Mouse (Mus musculus): ENCODE data around the gene Trappc1. TPM values are rescaled to one million over a fixed set of nuclear protein-coding genes. Genes with fewer than 3 reads are reported as not detected.
A peak's percentile ranks its signal among the peaks of the same experiment; 100 is the strongest.

Trappc1 gene
- total and polyA plus RNA-seq, 3 experiments: 10.1 to 139 (median 127) TPM

DNA sequence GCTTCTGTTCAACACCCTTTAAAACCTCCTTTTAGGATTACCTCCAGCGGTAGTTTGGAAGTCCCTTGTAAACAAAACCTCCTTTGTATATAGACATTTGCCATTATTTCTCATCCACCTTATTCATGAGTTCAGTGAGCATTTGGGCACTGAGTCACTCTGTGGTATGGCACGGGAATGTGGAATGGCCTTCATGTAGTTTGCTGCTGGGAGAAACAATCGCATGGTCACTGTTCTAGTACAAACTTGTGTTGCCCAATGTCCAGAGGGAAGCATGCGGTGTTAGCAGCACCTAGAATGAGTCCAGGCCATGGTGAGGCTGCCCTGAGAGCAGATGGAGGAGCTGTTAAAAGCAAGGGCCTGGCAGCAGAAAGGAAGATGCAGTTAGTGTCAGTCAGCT lies 11.0 kb downstream of the Trappc1 start:
- H3K9me3 ChIP-seq (replicated peaks): 0 out of 2 replicates have a peak, but pooled peaks cover 3% of the 10 kb centered on the region
- DNase-seq (ENCODE audit: low spot score) (no peak), ATAC-seq (ENCODE audit: extremely low read depth, insufficient number of reproducible peaks, low FRiP score, poor library complexity, severe bottlenecking) (no peak)
- H3K36me3 ChIP-seq (replicated peaks): peaks cover 3% of the 10 kb centered on the region
- H3K27me3 ChIP-seq (ENCODE audit: insufficient read depth, low read length): peaks cover 23% of the 10 kb centered on the region
- H3K4me3 ChIP-seq (ENCODE audit: low read depth, low read length): no peak overlapping the region
- no peak for TF ChIP-seq GATA2 (IDR thresholded peaks at IDR 0.05; ENCODE audit: borderline replicate concordance, low read depth, low read length)
- no peak for TF ChIP-seq TAL1 (conservative IDR thresholded peaks at IDR 0.05; ENCODE audit: low read depth, low read length)
- TF ChIP-seq POLR2AphosphoS5 (IDR thresholded peaks at IDR 0.05; ENCODE audit: insufficient replicate concordance, low read depth, low read length): no peak
- no peak for TF ChIP-seq CTCF (IDR thresholded peaks at IDR 0.05; ENCODE audit: low read depth, low read length)
- no peak for TF ChIP-seq GATA1 (IDR thresholded peaks at IDR 0.05; ENCODE audit: borderline replicate concordance, low read length)
- H3K4me1 ChIP-seq (ENCODE audit: insufficient read depth, low read depth, low read length): peaks cover 22% of the 10 kb centered on the region

DNA sequence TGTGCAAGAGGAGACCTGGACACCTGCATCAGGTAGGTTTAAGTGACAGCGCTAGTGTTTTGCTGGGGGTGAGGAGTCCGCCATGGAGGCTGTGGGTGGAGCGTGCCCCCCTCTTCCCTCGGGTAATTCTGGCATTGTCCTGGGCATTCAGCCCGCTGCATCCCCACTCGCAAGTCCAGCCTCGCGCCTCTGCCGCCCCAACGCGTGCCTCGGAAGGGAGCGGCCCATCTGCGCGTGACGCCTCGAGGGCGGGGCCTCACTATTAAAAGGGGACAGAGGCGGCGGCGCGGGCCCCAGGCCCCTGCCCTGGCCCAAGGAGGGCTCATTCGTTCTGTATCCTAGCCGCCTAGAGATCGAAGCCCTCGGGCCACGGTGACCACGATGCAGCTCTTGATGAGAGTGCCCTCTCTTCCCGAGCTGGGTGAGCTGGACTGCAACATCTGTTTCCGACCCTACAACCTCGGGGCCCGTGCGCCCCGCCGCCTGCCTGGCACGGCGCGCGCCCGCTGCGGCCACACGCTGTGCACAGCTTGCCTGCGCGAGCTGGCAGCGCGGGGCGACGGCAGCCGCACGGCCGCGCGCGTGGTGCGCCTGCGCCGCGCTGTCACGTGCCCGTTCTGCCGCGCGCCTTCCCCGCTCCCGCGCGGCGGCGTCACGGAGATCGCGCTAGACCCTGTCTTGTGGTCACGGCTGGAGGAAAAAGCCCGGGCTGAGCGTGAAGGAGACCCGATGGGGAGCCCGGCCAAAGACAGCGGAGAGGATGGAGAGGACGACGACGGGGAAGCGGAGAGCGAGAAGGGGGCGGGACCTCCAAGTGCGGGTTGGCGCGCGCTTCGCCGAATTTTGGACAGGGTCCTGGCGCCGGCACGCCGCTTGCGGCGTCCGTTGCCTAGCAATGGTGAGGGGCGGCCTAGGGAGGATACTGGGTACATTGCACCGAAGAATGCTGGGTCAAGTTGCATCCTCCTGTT lies 16.7 kb downstream of the Trappc1 start, which contains the start of gene Rnf227:
TSS of gene Rnf227 (plus strand) at position 301 of the 971 bp plus-strand sequence.
- peak within 1 kb of the TSS; percentile 23; the same call in 1 of the 2 replicates for H3K4me3 ChIP-seq (ENCODE audit: low read depth, low read length)
- peaks cover 3% of the 10 kb centered on the region; the same call in 1 of the 2 replicates for H3K4me1 ChIP-seq (ENCODE audit: insufficient read depth, low read depth, low read length)
- TF ChIP-seq GATA2 (IDR thresholded peaks at IDR 0.05; ENCODE audit: borderline replicate concordance, low read depth, low read length): no peak
- no peak for TF ChIP-seq TAL1 (conservative IDR thresholded peaks at IDR 0.05; ENCODE audit: low read depth, low read length)
- no peak for TF ChIP-seq GATA1 (IDR thresholded peaks at IDR 0.05; ENCODE audit: borderline replicate concordance, low read length)
- TF ChIP-seq POLR2AphosphoS5 (IDR thresholded peaks at IDR 0.05; ENCODE audit: insufficient replicate concordance, low read depth, low read length): no peak
- no peak for TF ChIP-seq CTCF (IDR thresholded peaks at IDR 0.05; ENCODE audit: low read depth, low read length)
- H3K9me3 ChIP-seq (replicated peaks): peaks cover 15% of the 10 kb centered on the region
- no peaks in the 10 kb centered on the region for H3K27me3 ChIP-seq (ENCODE audit: insufficient read depth, low read length)
- no peak for DNase-seq (ENCODE audit: low spot score)
- peaks cover 44% of the 10 kb centered on the region for H3K36me3 ChIP-seq (replicated peaks)
- no peak for ATAC-seq (ENCODE audit: extremely low read depth, insufficient number of reproducible peaks, low FRiP score, poor library complexity, severe bottlenecking)

DNA sequence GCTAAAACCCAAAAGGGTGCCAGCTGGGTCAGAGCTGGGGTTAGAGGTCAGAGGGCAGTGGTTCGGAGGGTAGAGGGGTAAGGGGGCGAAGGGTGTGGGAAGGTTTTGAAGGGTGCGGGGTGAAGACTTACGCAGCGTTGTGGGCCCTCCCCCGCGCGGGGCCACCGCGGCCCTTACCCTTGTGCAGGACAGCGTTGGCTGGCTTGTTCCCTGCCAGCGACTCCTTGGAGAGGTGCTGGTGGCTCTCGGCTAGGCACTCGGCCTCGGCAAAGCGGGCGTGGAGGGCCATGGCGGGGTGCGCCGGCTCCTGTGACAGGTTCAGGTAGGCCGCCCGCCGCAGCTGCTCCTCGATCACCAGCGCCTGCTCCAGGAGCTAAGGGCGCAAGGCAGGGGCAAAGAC lies 22.7 kb downstream of the Trappc1 start:
- Histone ChIP-seq H3K27me3 (ENCODE audit: insufficient read depth, low read length) (no peaks in the 10 kb centered on the region), H3K36me3 (replicated peaks) (peaks cover 88% of the 10 kb centered on the region), H3K9me3 (replicated peaks) (no peaks in the 10 kb centered on the region), H3K4me3 (ENCODE audit: low read depth, low read length) (no peak overlapping the region), H3K4me1 (ENCODE audit: insufficient read depth, low read depth, low read length) (no peaks in the 10 kb centered on the region)
- DNase-seq (ENCODE audit: low spot score) (no peak), ATAC-seq (ENCODE audit: extremely low read depth, insufficient number of reproducible peaks, low FRiP score, poor library complexity, severe bottlenecking) (no peak)
- TF ChIP-seq GATA2 (IDR thresholded peaks at IDR 0.05; ENCODE audit: borderline replicate concordance, low read depth, low read length): no peak
- no peak for TF ChIP-seq CTCF (IDR thresholded peaks at IDR 0.05; ENCODE audit: low read depth, low read length)
- TF ChIP-seq POLR2AphosphoS5 (IDR thresholded peaks at IDR 0.05; ENCODE audit: insufficient replicate concordance, low read depth, low read length): no peak
- TF ChIP-seq GATA1 (IDR thresholded peaks at IDR 0.05; ENCODE audit: borderline replicate concordance, low read length): no peak
- TF ChIP-seq TAL1 (conservative IDR thresholded peaks at IDR 0.05; ENCODE audit: low read depth, low read length): no peak

DNA sequence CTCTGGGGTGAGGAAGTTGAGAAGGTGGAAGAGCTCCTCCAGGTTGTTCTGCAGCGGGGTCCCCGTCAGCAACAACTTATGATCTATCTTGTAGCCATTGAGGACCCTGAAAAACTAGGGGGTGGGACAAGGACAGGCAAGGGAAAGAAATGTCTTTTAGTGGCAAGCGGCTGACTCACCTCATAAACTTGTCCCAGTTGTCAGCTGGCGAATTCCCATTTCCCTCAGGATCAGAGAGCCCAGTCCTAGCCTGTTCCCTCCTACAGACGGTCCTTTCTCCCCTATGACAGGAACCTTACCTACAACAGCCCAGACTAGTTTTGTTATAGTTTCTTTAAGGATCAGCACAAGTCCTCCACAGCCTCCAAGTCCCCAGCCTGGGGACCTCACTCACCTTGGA lies 32.8 kb downstream of the Trappc1 start:
- H3K4me1 ChIP-seq (ENCODE audit: insufficient read depth, low read depth, low read length): peaks cover 3% of the 10 kb centered on the region; the same call in 1 of the 2 replicates
- ATAC-seq (ENCODE audit: extremely low read depth, insufficient number of reproducible peaks, low FRiP score, poor library complexity, severe bottlenecking): no peak
- no peaks in the 10 kb centered on the region for H3K27me3 ChIP-seq (ENCODE audit: insufficient read depth, low read length)
- no peaks in the 10 kb centered on the region for H3K9me3 ChIP-seq (replicated peaks)
- H3K36me3 ChIP-seq (replicated peaks): peaks cover 100% of the 10 kb centered on the region
- no peak for DNase-seq (ENCODE audit: low spot score)
- no peak for TF ChIP-seq CTCF (IDR thresholded peaks at IDR 0.05; ENCODE audit: low read depth, low read length)
- no peak for TF ChIP-seq POLR2AphosphoS5 (IDR thresholded peaks at IDR 0.05; ENCODE audit: insufficient replicate concordance, low read depth, low read length)
- TF ChIP-seq TAL1 (conservative IDR thresholded peaks at IDR 0.05; ENCODE audit: low read depth, low read length): no peak
- TF ChIP-seq GATA1 (IDR thresholded peaks at IDR 0.05; ENCODE audit: borderline replicate concordance, low read length): no peak
- H3K4me3 ChIP-seq (ENCODE audit: low read depth, low read length): no peak overlapping the region

DNA sequence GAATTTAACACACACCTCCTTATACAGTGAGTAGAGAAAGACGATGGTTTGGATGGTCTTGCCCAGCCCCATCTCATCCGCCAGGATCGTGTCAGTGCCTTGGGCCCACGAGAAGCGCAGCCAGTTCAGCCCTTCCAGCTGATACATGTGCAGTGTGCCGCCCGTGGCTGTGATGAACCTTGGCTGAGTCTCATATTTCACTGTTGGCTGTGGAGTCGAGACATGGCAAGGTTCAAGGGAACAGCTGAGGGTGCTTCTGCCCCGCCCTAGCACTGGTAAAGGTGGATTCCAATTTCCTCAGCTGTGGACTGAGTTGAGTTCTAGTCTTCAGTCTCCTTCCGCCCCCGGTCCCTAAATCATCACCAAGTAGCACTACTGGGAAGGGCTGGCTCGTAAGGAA lies 33.9 kb downstream of the Trappc1 start:
- Histone ChIP-seq H3K4me1 (ENCODE audit: insufficient read depth, low read depth, low read length) (peaks cover 3% of the 10 kb centered on the region; the same call in 1 of the 2 replicates), H3K9me3 (replicated peaks) (no peaks in the 10 kb centered on the region), H3K27me3 (ENCODE audit: insufficient read depth, low read length) (no peaks in the 10 kb centered on the region), H3K4me3 (ENCODE audit: low read depth, low read length) (no peak overlapping the region), H3K36me3 (replicated peaks) (peaks cover 100% of the 10 kb centered on the region)
- ATAC-seq (ENCODE audit: extremely low read depth, insufficient number of reproducible peaks, low FRiP score, poor library complexity, severe bottlenecking): no peak
- TF ChIP-seq POLR2AphosphoS5 (IDR thresholded peaks at IDR 0.05; ENCODE audit: insufficient replicate concordance, low read depth, low read length) (no peak), GATA1 (IDR thresholded peaks at IDR 0.05; ENCODE audit: borderline replicate concordance, low read length) (no peak), CTCF (IDR thresholded peaks at IDR 0.05; ENCODE audit: low read depth, low read length) (no peak), TAL1 (conservative IDR thresholded peaks at IDR 0.05; ENCODE audit: low read depth, low read length) (no peak), GATA2 (IDR thresholded peaks at IDR 0.05; ENCODE audit: borderline replicate concordance, low read depth, low read length) (no peak)
- DNase-seq (ENCODE audit: low spot score): no peak

DNA sequence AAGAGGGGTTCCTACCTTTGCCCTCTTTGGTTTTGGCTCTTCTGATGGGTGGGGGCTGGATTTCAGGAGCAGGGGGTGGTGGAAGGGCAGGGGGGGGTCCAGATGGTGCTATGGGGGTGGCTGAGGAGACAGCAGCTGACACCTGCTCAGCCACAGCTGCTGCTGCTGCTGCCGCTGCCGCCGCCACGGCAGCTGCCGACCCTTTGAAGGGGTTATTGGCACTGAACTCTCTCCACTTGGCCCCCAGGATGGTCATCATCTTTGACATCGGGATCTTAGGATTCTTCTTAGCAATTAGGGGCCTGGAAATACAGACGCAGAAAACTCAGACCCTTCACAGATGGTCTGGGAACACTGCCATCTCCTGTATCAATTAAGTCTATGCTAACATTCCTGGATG lies 38.2 kb downstream of the Trappc1 start:
- no peak overlapping the region for H3K4me3 ChIP-seq (ENCODE audit: low read depth, low read length)
- H3K9me3 ChIP-seq (replicated peaks): no peaks in the 10 kb centered on the region
- peaks cover 89% of the 10 kb centered on the region for H3K36me3 ChIP-seq (replicated peaks)
- ATAC-seq (ENCODE audit: extremely low read depth, insufficient number of reproducible peaks, low FRiP score, poor library complexity, severe bottlenecking): no peak
- DNase-seq (ENCODE audit: low spot score): no peak
- peaks cover 27% of the 10 kb centered on the region for H3K4me1 ChIP-seq (ENCODE audit: insufficient read depth, low read depth, low read length)
- H3K27me3 ChIP-seq (ENCODE audit: insufficient read depth, low read length): no peaks in the 10 kb centered on the region
- TF ChIP-seq GATA2 (IDR thresholded peaks at IDR 0.05; ENCODE audit: borderline replicate concordance, low read depth, low read length): no peak
- no peak for TF ChIP-seq GATA1 (IDR thresholded peaks at IDR 0.05; ENCODE audit: borderline replicate concordance, low read length)
- TF ChIP-seq POLR2AphosphoS5 (IDR thresholded peaks at IDR 0.05; ENCODE audit: insufficient replicate concordance, low read depth, low read length): no peak

All from G1E (cell line).